Mouse (Mus musculus): ENCODE measurements around the gene Rpa3. TPM values are rescaled to one million over a fixed set of nuclear protein-coding genes. Genes with fewer than 3 reads are reported as not detected.
A peak's percentile ranks its signal among the peaks of the same experiment; 100 is the strongest.

Gene Rpa3
- not detected in 2 replicates for polyA plus RNA-seq (2012; ENCODE audit: insufficient read depth, insufficient read length, low replicate concordance, missing spikeins)

- under 1% methylated on average over 64 of the region's 64 CpGs for WGBS
- Histone ChIP-seq H3K4me3 (ENCODE audit: insufficient read depth, low read depth, low read length) (peak within 1 kb of the TSS; percentile 99), H3K27ac (ENCODE audit: insufficient read depth, low read depth, low read length) (peak within 1 kb of the TSS; percentile 89), H3K4me1 (ENCODE audit: control insufficient read depth, insufficient read depth, low read length) (no peaks in the 10 kb centered on the region)
- TF ChIP-seq CTCF (IDR thresholded peaks at IDR 0.05; ENCODE audit: insufficient read depth, low read depth, low read length) (no peak), POLR2A (IDR thresholded peaks at IDR 0.05; ENCODE audit: insufficient read depth, low read depth, low read length) (peak; percentile 38)
Measured at GRCm38 (mm10) chr6:8259004-8259666, at the start of gene Rpa3, which contains the start of the genes Umad1 and Gm45062. TSS of gene Rpa3 (minus strand) at chr6:8259173. TSS of gene Umad1 (plus strand) at chr6:8259288. TSS of gene Gm45062 (plus strand) at chr6:8259450.

- no peaks in the 10 kb centered on the region for H3K4me1 ChIP-seq (ENCODE audit: control insufficient read depth, insufficient read depth, low read length)
- TF ChIP-seq POLR2A (IDR thresholded peaks at IDR 0.05; ENCODE audit: insufficient read depth, low read depth, low read length) (no peak), CTCF (IDR thresholded peaks at IDR 0.05; ENCODE audit: insufficient read depth, low read depth, low read length) (no peak)
- no peak overlapping the region for H3K27ac ChIP-seq (ENCODE audit: insufficient read depth, low read depth, low read length)
- 64% methylated on average over 6 of the region's 6 CpGs for WGBS
- no peak overlapping the region for H3K4me3 ChIP-seq (ENCODE audit: insufficient read depth, low read depth, low read length)
Measured at GRCm38 (mm10) chr6:8307878-8308775, 49.2 kb upstream of the Rpa3 start.

- no peak overlapping the region for H3K4me3 ChIP-seq (ENCODE audit: insufficient read depth, low read depth, low read length)
- no peak overlapping the region for H3K27ac ChIP-seq (ENCODE audit: insufficient read depth, low read depth, low read length)
- 44% methylated on average over 6 of the region's 6 CpGs for WGBS
- no peaks in the 10 kb centered on the region for H3K4me1 ChIP-seq (ENCODE audit: control insufficient read depth, insufficient read depth, low read length)
- TF ChIP-seq CTCF (IDR thresholded peaks at IDR 0.05; ENCODE audit: insufficient read depth, low read depth, low read length) (no peak), POLR2A (IDR thresholded peaks at IDR 0.05; ENCODE audit: insufficient read depth, low read depth, low read length) (no peak)
Measured at GRCm38 (mm10) chr6:8299066-8299863, 40.3 kb upstream of the Rpa3 start.

GRCm38 (mm10) chr6:8294048-8294784 is 35.2 kb upstream of the Rpa3 start:
- TF ChIP-seq CTCF (IDR thresholded peaks at IDR 0.05; ENCODE audit: insufficient read depth, low read depth, low read length): no peak
- no peak for TF ChIP-seq POLR2A (IDR thresholded peaks at IDR 0.05; ENCODE audit: insufficient read depth, low read depth, low read length)
- H3K27ac ChIP-seq (ENCODE audit: insufficient read depth, low read depth, low read length): no peak overlapping the region
- WGBS: 53% methylated on average over 4 of the region's 4 CpGs

GRCm38 (mm10) chr6:8288755-8289580 is 30.0 kb upstream of the Rpa3 start:
- TF ChIP-seq CTCF (IDR thresholded peaks at IDR 0.05; ENCODE audit: insufficient read depth, low read depth, low read length): no peak
- TF ChIP-seq POLR2A (IDR thresholded peaks at IDR 0.05; ENCODE audit: insufficient read depth, low read depth, low read length): no peak
- WGBS: 81% methylated on average over 4 of the region's 4 CpGs
- H3K4me3 ChIP-seq (ENCODE audit: insufficient read depth, low read depth, low read length): no peak overlapping the region
- H3K4me1 ChIP-seq (ENCODE audit: control insufficient read depth, insufficient read depth, low read length): no peaks in the 10 kb centered on the region
- H3K27ac ChIP-seq (ENCODE audit: insufficient read depth, low read depth, low read length): no peak overlapping the region

More at GRCm38 (mm10) chr6:8294048-8294784, 35.2 kb upstream of the Rpa3 start:
- Histone ChIP-seq H3K4me1 (ENCODE audit: control insufficient read depth, insufficient read depth, low read length) (no peaks in the 10 kb centered on the region), H3K4me3 (ENCODE audit: insufficient read depth, low read depth, low read length) (no peak overlapping the region)

- TF ChIP-seq CTCF (IDR thresholded peaks at IDR 0.05; ENCODE audit: insufficient read depth, low read depth, low read length): no peak
- H3K27ac ChIP-seq (ENCODE audit: insufficient read depth, low read depth, low read length): no peak overlapping the region
- 100% methylated on average over 3 of the region's 3 CpGs for WGBS
- H3K4me3 ChIP-seq (ENCODE audit: insufficient read depth, low read depth, low read length): no peak overlapping the region
- no peaks in the 10 kb centered on the region for H3K4me1 ChIP-seq (ENCODE audit: control insufficient read depth, insufficient read depth, low read length)
Measured at GRCm38 (mm10) chr6:8286146-8286545, 27.2 kb upstream of the Rpa3 start.

GRCm38 (mm10) chr6:8285401-8285960 is 26.5 kb upstream of the Rpa3 start:
- Histone ChIP-seq H3K4me1 (ENCODE audit: control insufficient read depth, insufficient read depth, low read length) (no peaks in the 10 kb centered on the region), H3K27ac (ENCODE audit: insufficient read depth, low read depth, low read length) (no peak overlapping the region), H3K4me3 (ENCODE audit: insufficient read depth, low read depth, low read length) (no peak overlapping the region)
- no peak for TF ChIP-seq CTCF (IDR thresholded peaks at IDR 0.05; ENCODE audit: insufficient read depth, low read depth, low read length)
- no peak for TF ChIP-seq POLR2A (IDR thresholded peaks at IDR 0.05; ENCODE audit: insufficient read depth, low read depth, low read length)
- WGBS: 53% methylated on average over 3 of the region's 3 CpGs

Data from olfactory bulb, adult 2 months (tissue).